Mouse (Mus musculus) left cerebral cortex, adult 8-10 months (tissue): ENCODE measurements around the gene Gm5127. TPM values are rescaled to one million over a fixed set of nuclear protein-coding genes. Genes with fewer than 3 reads are reported as not detected.

Source experiments
- microRNA-seq, 2 experiments: library from miRNA; unstranded; fragments of <30 nt; microRNA quantifications; one replicate each; pipeline ENCODE4 v1.2.0; 2022
- total RNA-seq, 4 experiments: library from RNA; stranded (reverse); gene quantifications; 2 replicates each; pipeline ENCODE4 v1.2.4; 2022

The Gm5127 gene
- total RNA-seq, 4 experiments from 2014 or later: 0.20 to 0.59 (median 0.37) TPM; not detected in 1

Small RNAs within 50 kb of the gene (microRNA-seq; reads per million reads assigned to microRNA genes)
- 0 reads per million in 2 experiments for gene Gm22102

Other genes starting within 250 kb of the Gm5127 start
- not detected for gene Fndc3c1, start 97.8 kb upstream of the Gm5127 start, total RNA-seq
- gene Cysltr1, start 20.5 kb downstream of the Gm5127 start, total RNA-seq: under 1 TPM; 0.13 to 0.99 (median 0.68) TPM